Mouse (Mus musculus) limb, embryonic 15.5 days (tissue): ENCODE measurements at regions not wholly inside any gene's neighbourhood (a gene's known extent, or its start where the extent isn't known, plus 50 kb on each side); places are given as distances from the start of the nearest gene placed in this dataset.
A peak's percentile ranks its signal among the peaks of the same experiment; 100 is the strongest.

Source experiments
- ATAC-seq: fragments of 200-750 bp; cut with Nextera tagmentation; 2 replicates; pipeline ENCODE4 v1.8.0; 2017; ENCODE audit warnings: low read depth, moderate TSS enrichment; ENCODE audit not compliant: insufficient number of reproducible peaks, low FRiP score, low TSS enrichment
- H3K27ac ChIP-seq: fragments of 300-500 bp; sonication (generic); 2 replicates; pipeline ENCODE4 v1.5.1; 2015; ENCODE audit warnings: moderate library complexity, mild to moderate bottlenecking, inconsistent platforms
- H3K27me3 ChIP-seq: fragments of 300-500 bp; sonication (generic); 2 replicates; pipeline ENCODE4 v1.6.1; 2015; ENCODE audit warnings: inconsistent platforms
- H3K36me3 ChIP-seq: fragments of 300-500 bp; sonication (generic); 2 replicates; pipeline ENCODE4 v1.6.1; 2015; ENCODE audit warnings: inconsistent platforms
- H3K4me1 ChIP-seq: fragments of 300-500 bp; sonication (generic); 2 replicates; pipeline ENCODE4 v1.6.1; 2015; ENCODE audit warnings: inconsistent platforms
- H3K4me2 ChIP-seq: fragments of 300-500 bp; sonication (generic); 2 replicates; pipeline ENCODE4 v1.6.1; 2015; ENCODE audit warnings: mild to moderate bottlenecking, inconsistent platforms
- H3K4me3 ChIP-seq: fragments of 300-500 bp; sonication (generic); 2 replicates; pipeline ENCODE4 v1.5.1; 2015; ENCODE audit warnings: mild to moderate bottlenecking, inconsistent platforms
- H3K9ac ChIP-seq: fragments of 300-500 bp; sonication (generic); 2 replicates; pipeline ENCODE4 v1.6.1; 2015; ENCODE audit warnings: inconsistent platforms
- H3K9me3 ChIP-seq: fragments of 300-500 bp; sonication (generic); 2 replicates; pipeline ENCODE4 v1.6.1; 2016; ENCODE audit warnings: inconsistent platforms
- WGBS: fragments of 180-500 bp; shearing (Covaris S2); methylation state at CpG from one replicate; pipeline ENCODE4 v1.1.7; 2015; 5-methylcytosine and 5-hydroxymethylcytosine counted together

GRCm38 (mm10) chr15:56050716-56051115, 1426.7 kb downstream of the Slc22a22 start:
- Histone ChIP-seq H3K4me1 (no peaks in the 10 kb centered on the region), H3K27ac (no peak overlapping the region), H3K27me3 (no peaks in the 10 kb centered on the region), H3K36me3 (no peaks in the 10 kb centered on the region), H3K4me2 (no peak overlapping the region), H3K9me3 (no peaks in the 10 kb centered on the region), H3K9ac (no peak overlapping the region), H3K4me3 (no peak overlapping the region)
- WGBS = 67% methylated on average over 7 of the region's 7 CpGs
- ATAC-seq = no peak

- Histone ChIP-seq H3K4me2 (no peak overlapping the region), H3K4me3 (no peak overlapping the region), H3K9ac (no peak overlapping the region), H3K9me3 (no peaks in the 10 kb centered on the region), H3K36me3 (no peaks in the 10 kb centered on the region), H3K27ac (no peak overlapping the region), H3K4me1 (no peaks in the 10 kb centered on the region), H3K27me3 (no peaks in the 10 kb centered on the region)
- no peak for ATAC-seq
- 78% methylated on average over 2 of the region's 2 CpGs for WGBS
Measured at GRCm38 (mm10) chr15:56047832-56048231, 1429.6 kb downstream of the Slc22a22 start.

- Histone ChIP-seq H3K4me3 (peak overlapping the region; percentile 30), H3K4me1 (no peaks in the 10 kb centered on the region), H3K36me3 (no peaks in the 10 kb centered on the region), H3K27ac (no peak overlapping the region), H3K27me3 (no peaks in the 10 kb centered on the region), H3K9ac (no peak overlapping the region), H3K4me2 (peak overlapping the region; percentile 47), H3K9me3 (no peaks in the 10 kb centered on the region)
- 33% methylated on average over 16 of the region's 16 CpGs for WGBS
- no peak for ATAC-seq
Measured at GRCm38 (mm10) chr15:56046679-56047532, 1430.5 kb downstream of the Slc22a22 start.

GRCm38 (mm10) chr15:56045510-56046245, 1431.7 kb downstream of the Slc22a22 start:
- Histone ChIP-seq H3K27ac (no peak overlapping the region), H3K27me3 (no peaks in the 10 kb centered on the region), H3K9me3 (no peaks in the 10 kb centered on the region), H3K4me1 (no peaks in the 10 kb centered on the region), H3K4me2 (no peak overlapping the region), H3K9ac (no peak overlapping the region), H3K36me3 (no peaks in the 10 kb centered on the region), H3K4me3 (no peak overlapping the region)
- 85% methylated on average over 10 of the region's 10 CpGs for WGBS
- ATAC-seq = no peak

- H3K9ac ChIP-seq = no peak overlapping the region
- no peak for ATAC-seq
- H3K4me1 ChIP-seq = no peaks in the 10 kb centered on the region
- 64% methylated on average over 4 of the region's 4 CpGs for WGBS
- no peaks in the 10 kb centered on the region for H3K27me3 ChIP-seq
- H3K27ac ChIP-seq = no peak overlapping the region
- H3K4me2 ChIP-seq = no peak overlapping the region
- H3K4me3 ChIP-seq = no peak overlapping the region
- no peaks in the 10 kb centered on the region for H3K9me3 ChIP-seq
- H3K36me3 ChIP-seq = no peaks in the 10 kb centered on the region
Measured at GRCm38 (mm10) chr15:56043282-56043681, 1434.1 kb downstream of the Slc22a22 start.

- no peaks in the 10 kb centered on the region for H3K4me1 ChIP-seq
- no peak overlapping the region for H3K4me2 ChIP-seq
- H3K9me3 ChIP-seq = no peaks in the 10 kb centered on the region
- H3K4me3 ChIP-seq = no peak overlapping the region
- no peaks in the 10 kb centered on the region for H3K27me3 ChIP-seq
- ATAC-seq = no peak
- H3K27ac ChIP-seq = no peak overlapping the region
- no peak overlapping the region for H3K9ac ChIP-seq
- H3K36me3 ChIP-seq = no peaks in the 10 kb centered on the region
Measured at GRCm38 (mm10) chr15:56042449-56042848, 1435.0 kb downstream of the Slc22a22 start.

GRCm38 (mm10) chr15:56030007-56030406, 1447.4 kb downstream of the Slc22a22 start:
- no peak for ATAC-seq
- Histone ChIP-seq H3K27ac (no peak overlapping the region), H3K4me2 (no peak overlapping the region), H3K27me3 (no peaks in the 10 kb centered on the region), H3K36me3 (no peaks in the 10 kb centered on the region), H3K9me3 (no peaks in the 10 kb centered on the region), H3K4me3 (no peak overlapping the region), H3K9ac (no peak overlapping the region), H3K4me1 (no peaks in the 10 kb centered on the region)
- WGBS = 76% methylated on average over 2 of the region's 2 CpGs

GRCm38 (mm10) chr15:56027197-56027818, 1450.1 kb downstream of the Slc22a22 start:
- Histone ChIP-seq H3K9me3 (no peaks in the 10 kb centered on the region), H3K9ac (no peak overlapping the region), H3K27ac (no peak overlapping the region), H3K27me3 (no peaks in the 10 kb centered on the region), H3K4me1 (no peaks in the 10 kb centered on the region), H3K4me3 (no peak overlapping the region), H3K36me3 (no peaks in the 10 kb centered on the region), H3K4me2 (no peak overlapping the region)
- WGBS = 50% methylated on average over 5 of the region's 5 CpGs
- no peak for ATAC-seq

GRCm38 (mm10) chr15:56024705-56025104, 1452.7 kb downstream of the Slc22a22 start:
- Histone ChIP-seq H3K4me3 (no peak overlapping the region), H3K36me3 (no peaks in the 10 kb centered on the region), H3K4me1 (no peaks in the 10 kb centered on the region), H3K27ac (no peak overlapping the region), H3K9me3 (no peaks in the 10 kb centered on the region), H3K9ac (no peak overlapping the region), H3K4me2 (no peak overlapping the region), H3K27me3 (no peaks in the 10 kb centered on the region)
- ATAC-seq = no peak
- WGBS = 59% methylated on average over 1 of the region's 1 CpGs

GRCm38 (mm10) chr15:56023862-56024484, 1453.5 kb downstream of the Slc22a22 start:
- no peak for ATAC-seq
- H3K4me3 ChIP-seq = no peak overlapping the region
- H3K4me1 ChIP-seq = no peaks in the 10 kb centered on the region
- no peaks in the 10 kb centered on the region for H3K27me3 ChIP-seq
- no peak overlapping the region for H3K27ac ChIP-seq
- no peaks in the 10 kb centered on the region for H3K9me3 ChIP-seq
- no peak overlapping the region for H3K9ac ChIP-seq
- no peaks in the 10 kb centered on the region for H3K36me3 ChIP-seq
- WGBS = 86% methylated on average over 5 of the region's 5 CpGs
- H3K4me2 ChIP-seq = no peak overlapping the region

GRCm38 (mm10) chr15:56022315-56022714, 1455.1 kb downstream of the Slc22a22 start:
- Histone ChIP-seq H3K4me1 (no peaks in the 10 kb centered on the region), H3K27me3 (no peaks in the 10 kb centered on the region), H3K36me3 (no peaks in the 10 kb centered on the region), H3K4me3 (no peak overlapping the region), H3K9me3 (no peaks in the 10 kb centered on the region), H3K27ac (no peak overlapping the region), H3K9ac (no peak overlapping the region), H3K4me2 (no peak overlapping the region)
- ATAC-seq = no peak
- 86% methylated on average over 4 of the region's 4 CpGs for WGBS

- no peak overlapping the region for H3K4me3 ChIP-seq
- 69% methylated on average over 1 of the region's 1 CpGs for WGBS
- no peak for ATAC-seq
- no peak overlapping the region for H3K4me2 ChIP-seq
- no peaks in the 10 kb centered on the region for H3K4me1 ChIP-seq
- no peak overlapping the region for H3K27ac ChIP-seq
- H3K9me3 ChIP-seq = no peaks in the 10 kb centered on the region
- H3K36me3 ChIP-seq = no peaks in the 10 kb centered on the region
- no peak overlapping the region for H3K9ac ChIP-seq
- H3K27me3 ChIP-seq = no peaks in the 10 kb centered on the region
Measured at GRCm38 (mm10) chr15:56018141-56018540, 1459.3 kb downstream of the Slc22a22 start.
